Mouse (Mus musculus) liver, embryonic 15.5 days (tissue): ENCODE data around the gene Gm20532. TPM values are rescaled to one million over a fixed set of nuclear protein-coding genes. Genes with fewer than 3 reads are reported as not detected.

Source experiments
- ATAC-seq: fragments of 200-750 bp; cut with Nextera tagmentation; 2 replicates; pipeline ENCODE4 v1.8.0; 2017; ENCODE audit warnings: moderate number of reproducible peaks, mild to moderate bottlenecking, moderate library complexity; ENCODE audit not compliant: insufficient read depth
- H3K27ac ChIP-seq: fragments of 300-500 bp; sonication (generic); replicated peaks from 2 replicates; pipeline ENCODE4 v1.5.1; 2015; ENCODE audit warnings: mild to moderate bottlenecking, inconsistent platforms
- H3K27me3 ChIP-seq: fragments of 300-500 bp; sonication (generic); 2 replicates; pipeline ENCODE4 v1.6.1; 2015; ENCODE audit warnings: mild to moderate bottlenecking, inconsistent platforms
- H3K36me3 ChIP-seq: fragments of 300-500 bp; sonication (generic); replicated peaks from 2 replicates; pipeline ENCODE4 v1.6.1; 2015; ENCODE audit warnings: moderate library complexity, mild to moderate bottlenecking, inconsistent platforms
- H3K4me1 ChIP-seq: fragments of 300-500 bp; sonication (generic); replicated peaks from 2 replicates; pipeline ENCODE4 v1.6.1; 2015; ENCODE audit warnings: inconsistent platforms
- H3K4me2 ChIP-seq: fragments of 300-500 bp; sonication (generic); 2 replicates; pipeline ENCODE4 v1.6.1; 2015; ENCODE audit warnings: moderate library complexity, mild to moderate bottlenecking, inconsistent platforms
- H3K4me3 ChIP-seq: fragments of 300-500 bp; sonication (generic); replicated peaks from 2 replicates; pipeline ENCODE4 v1.5.1; 2015; ENCODE audit warnings: mild to moderate bottlenecking, inconsistent platforms
- H3K9ac ChIP-seq: fragments of 300-500 bp; sonication (generic); 2 replicates; pipeline ENCODE4 v1.6.1; 2015; ENCODE audit warnings: moderate library complexity, mild to moderate bottlenecking, inconsistent platforms
- H3K9me3 ChIP-seq: fragments of 300-500 bp; sonication (generic); replicated peaks from 2 replicates; pipeline ENCODE4 v1.6.1; 2016; ENCODE audit warnings: inconsistent platforms
- WGBS: fragments of 180-500 bp; shearing (Covaris S2); methylation state at CpG from one replicate; pipeline ENCODE4 v1.1.7; 2015; ENCODE audit warnings: mixed read lengths; ENCODE audit not compliant: insufficient replicate concordance; 5-methylcytosine and 5-hydroxymethylcytosine counted together
- polyA plus RNA-seq: library from polyadenylated mRNA; unstranded; fragments of >200 nt; fragmentation: Nextera tagmentation; extraction: Ambion mirVana; gene quantifications from 2 replicates; pipeline ENCODE4 v1.2.1, GENCODE M21; 2015

Gm20532 gene
- polyA plus RNA-seq, 1 experiment from 2014 or later, result not detected

DNA sequence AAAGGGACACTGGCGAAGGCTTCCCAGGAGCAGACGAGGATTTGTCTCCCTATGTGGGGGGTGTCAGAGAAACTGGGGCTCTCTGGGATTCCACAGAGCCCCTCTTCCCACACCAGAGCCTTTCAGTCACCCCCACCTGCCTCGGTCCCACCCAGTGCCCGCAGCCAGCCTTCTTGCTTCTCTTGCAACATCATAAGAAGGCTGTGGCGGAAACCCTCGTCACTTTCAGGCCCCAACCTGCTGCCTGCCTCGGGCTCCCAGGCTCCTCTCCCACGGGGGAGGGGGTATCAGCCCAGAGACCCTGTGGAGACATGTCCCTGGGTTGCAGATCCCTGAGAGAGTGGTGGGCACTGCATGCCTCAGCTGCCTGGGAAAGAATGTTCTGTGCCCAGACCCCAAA, 35.0 kb upstream of the Gm20532 start:
- 31% methylated on average over 8 of the region's 8 CpGs for WGBS
- Histone ChIP-seq H3K27me3 (peaks cover 4% of the 10 kb centered on the region; the same call in 1 of the 2 replicates), H3K36me3 (no peaks in the 10 kb centered on the region), H3K4me1 (peaks cover 48% of the 10 kb centered on the region), H3K4me2 (no peak overlapping the region), H3K9ac (no peak overlapping the region), H3K4me3 (no peak overlapping the region), H3K27ac (no peak overlapping the region), H3K9me3 (no peaks in the 10 kb centered on the region)
- no peak for ATAC-seq

DNA sequence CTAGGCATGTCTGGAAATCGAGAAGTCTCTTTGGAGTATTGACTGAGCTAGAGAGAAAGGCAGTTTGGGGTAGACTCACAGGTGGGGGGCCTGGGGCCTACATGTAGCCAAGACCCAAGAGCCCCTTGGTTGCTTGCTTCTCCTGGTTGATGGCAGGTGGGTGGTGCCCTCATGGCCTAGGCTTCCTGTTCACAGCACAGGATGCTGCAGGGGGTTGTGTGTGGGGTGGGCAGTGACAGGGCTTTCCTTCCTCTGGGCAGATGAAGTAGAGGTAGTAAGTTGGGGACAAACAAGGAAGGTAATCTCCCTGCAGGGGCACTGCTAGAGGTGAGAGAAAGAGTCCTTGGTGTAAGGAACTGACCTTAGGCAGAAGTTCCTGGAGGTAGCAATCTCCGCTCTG, 34.4 kb upstream of the Gm20532 start:
- H3K4me1 ChIP-seq, result peaks cover 54% of the 10 kb centered on the region
- H3K27me3 ChIP-seq, result peaks cover 4% of the 10 kb centered on the region; the same call in 1 of the 2 replicates
- no peak for ATAC-seq

DNA sequence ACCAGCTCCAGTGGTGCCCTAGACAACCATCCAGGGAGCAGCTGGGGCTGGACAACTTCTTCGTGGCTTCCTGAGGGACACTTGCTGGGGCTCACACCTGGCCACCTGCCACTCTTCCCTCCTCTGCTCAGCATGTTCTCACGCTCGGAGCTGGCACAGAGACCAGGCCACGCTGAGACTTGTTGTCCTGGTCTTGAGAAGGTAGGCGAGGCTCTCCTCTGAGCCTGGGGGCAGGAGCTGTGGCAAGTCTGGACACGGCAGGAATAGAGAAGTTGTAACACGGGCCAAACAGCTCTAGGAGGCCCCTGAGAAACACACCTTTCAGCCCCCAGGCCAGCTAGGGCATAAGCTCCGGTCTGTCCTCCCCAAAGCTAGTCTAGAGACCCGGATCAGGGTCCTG, 32.5 kb upstream of the Gm20532 start:
- no peak for ATAC-seq
- 49% methylated on average over 9 of the region's 9 CpGs for WGBS
- Histone ChIP-seq H3K27ac (no peak overlapping the region), H3K4me3 (no peak overlapping the region), H3K27me3 (peaks cover 4% of the 10 kb centered on the region; the same call in 1 of the 2 replicates), H3K9ac (no peak overlapping the region), H3K4me1 (peaks cover 53% of the 10 kb centered on the region), H3K36me3 (no peaks in the 10 kb centered on the region), H3K4me2 (no peak overlapping the region), H3K9me3 (no peaks in the 10 kb centered on the region)

More for the DNA sequence above, 34.4 kb upstream of the Gm20532 start:
- Histone ChIP-seq H3K9ac (no peak overlapping the region), H3K4me2 (no peak overlapping the region), H3K9me3 (no peaks in the 10 kb centered on the region), H3K4me3 (no peak overlapping the region), H3K36me3 (no peaks in the 10 kb centered on the region), H3K27ac (no peak overlapping the region; the same call in 1 of the 2 replicates)
- WGBS, result 57% methylated on average over 2 of the region's 2 CpGs

DNA sequence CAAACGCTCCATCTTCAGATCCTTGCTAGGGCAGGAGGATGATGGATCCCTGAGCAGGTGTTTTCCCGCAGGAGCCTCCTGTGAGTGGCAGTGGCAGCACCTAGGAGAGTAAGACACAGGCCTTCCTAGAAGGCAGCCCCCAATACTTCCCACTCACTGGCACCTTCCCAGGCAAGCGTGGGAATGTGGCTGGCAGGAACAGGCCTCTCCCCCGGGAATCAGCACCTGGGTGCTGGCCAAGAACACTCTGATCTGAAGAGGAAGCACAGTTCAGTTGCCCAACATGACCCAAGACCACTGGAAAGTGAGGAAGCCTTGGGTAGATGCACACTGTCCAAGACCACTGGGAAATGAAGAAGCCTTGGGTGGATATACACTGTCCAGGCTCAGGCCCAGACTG, 31.4 kb upstream of the Gm20532 start:
- no peak overlapping the region for H3K4me3 ChIP-seq
- no peak overlapping the region for H3K9ac ChIP-seq
- peaks cover 4% of the 10 kb centered on the region; the same call in 1 of the 2 replicates for H3K27me3 ChIP-seq
- ATAC-seq, result no peak
- H3K4me1 ChIP-seq, result peaks cover 43% of the 10 kb centered on the region
- no peak overlapping the region for H3K27ac ChIP-seq
- no peaks in the 10 kb centered on the region for H3K36me3 ChIP-seq
- WGBS, result 49% methylated on average over 4 of the region's 4 CpGs
- no peaks in the 10 kb centered on the region for H3K9me3 ChIP-seq
- H3K4me2 ChIP-seq, result no peak overlapping the region

DNA sequence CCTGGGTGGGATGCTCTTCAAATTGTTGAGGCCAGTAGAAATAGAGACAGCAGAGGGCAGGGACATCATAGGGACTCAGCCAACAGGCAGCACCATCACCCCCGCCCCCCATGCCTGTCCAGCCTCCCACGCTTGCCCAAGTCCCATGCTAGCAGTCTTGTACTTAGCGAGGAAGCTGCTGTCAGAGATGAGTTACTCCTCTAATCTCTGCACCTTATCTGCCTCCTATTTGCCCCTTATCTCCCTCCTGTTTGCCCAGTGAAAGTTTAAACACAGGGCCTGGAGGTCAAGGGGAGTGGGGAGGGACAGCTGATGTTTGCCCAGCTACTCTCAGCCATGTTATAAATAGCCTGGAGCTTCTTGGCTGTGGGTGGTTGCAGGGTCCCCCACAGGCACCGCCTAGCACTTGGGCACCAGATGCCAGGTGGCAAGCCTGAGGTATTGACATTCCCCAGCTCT, 29.9 kb upstream of the Gm20532 start:
- WGBS, result 48% methylated on average over 4 of the region's 4 CpGs
- Histone ChIP-seq H3K9ac (no peak overlapping the region), H3K4me3 (no peak overlapping the region), H3K27ac (no peak overlapping the region), H3K27me3 (peaks cover 9% of the 10 kb centered on the region; the same call in 1 of the 2 replicates), H3K9me3 (no peaks in the 10 kb centered on the region), H3K4me1 (peaks cover 41% of the 10 kb centered on the region), H3K4me2 (no peak overlapping the region), H3K36me3 (no peaks in the 10 kb centered on the region)
- ATAC-seq, result peak; percentile 38

DNA sequence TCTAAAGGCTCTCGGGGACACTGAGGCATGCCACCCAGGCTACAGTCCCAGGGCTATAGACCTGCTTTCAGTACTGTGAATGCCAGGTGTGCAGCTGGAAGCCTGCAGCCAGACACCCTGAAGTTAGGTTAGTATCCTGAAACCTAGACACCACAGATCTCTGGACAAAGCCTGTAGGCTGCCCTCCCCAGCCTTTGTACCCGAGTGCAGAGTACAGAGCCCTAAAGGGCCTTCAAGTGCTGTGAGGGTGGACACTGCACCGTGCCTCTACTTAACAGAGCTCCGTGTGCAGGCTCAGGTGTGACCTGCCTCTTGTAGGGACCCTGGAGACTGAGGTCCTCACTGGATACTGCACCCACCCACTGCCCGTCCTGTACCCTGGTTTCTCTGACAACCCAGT, 25.9 kb upstream of the Gm20532 start:
- no peak overlapping the region for H3K4me3 ChIP-seq
- no peaks in the 10 kb centered on the region for H3K36me3 ChIP-seq
- H3K4me2 ChIP-seq, result no peak overlapping the region
- H3K27me3 ChIP-seq, result peaks cover 5% of the 10 kb centered on the region; the same call in 1 of the 2 replicates
- no peak overlapping the region for H3K27ac ChIP-seq
- ATAC-seq, result no peak
- H3K9ac ChIP-seq, result no peak overlapping the region
- 57% methylated on average over 5 of the region's 5 CpGs for WGBS
- H3K4me1 ChIP-seq, result peaks cover 24% of the 10 kb centered on the region; the same call in 1 of the 2 replicates
- H3K9me3 ChIP-seq, result no peaks in the 10 kb centered on the region

DNA sequence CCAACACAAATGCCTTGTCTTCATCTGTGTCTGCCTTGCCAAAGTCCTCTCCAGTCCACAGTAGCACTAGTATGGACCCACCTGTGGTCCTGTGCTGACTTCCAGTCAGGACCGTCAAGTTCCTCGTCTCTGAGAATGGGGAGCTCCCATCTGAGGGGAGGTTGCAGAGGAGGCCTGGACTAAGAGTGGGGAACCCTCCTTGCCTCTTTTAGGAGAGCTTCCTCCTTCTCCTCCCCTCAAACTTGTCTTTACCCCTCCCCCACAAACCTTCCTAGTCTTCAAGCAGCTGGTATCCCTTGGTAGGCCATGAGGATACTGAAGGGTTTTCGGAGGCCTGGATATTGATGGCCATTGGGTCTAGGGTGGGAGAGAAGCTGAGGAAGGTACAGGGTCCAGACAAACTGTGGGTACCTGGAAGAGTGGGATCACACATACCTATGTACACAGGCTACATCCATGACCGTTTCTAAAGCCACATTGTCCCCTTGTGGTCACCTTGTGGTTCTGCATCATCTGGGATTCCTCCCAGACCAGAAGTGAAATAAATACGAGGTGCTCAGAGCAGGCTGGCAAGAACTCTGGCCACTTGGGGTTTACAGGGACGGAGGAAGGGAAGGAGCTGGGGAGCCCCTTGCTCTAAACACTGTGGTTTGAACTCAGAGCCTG, 25.0 kb upstream of the Gm20532 start:
- no peaks in the 10 kb centered on the region for H3K36me3 ChIP-seq
- no peak overlapping the region for H3K27ac ChIP-seq
- peaks cover 20% of the 10 kb centered on the region; the same call in 1 of the 2 replicates for H3K4me1 ChIP-seq
- H3K4me2 ChIP-seq, result no peak overlapping the region
- peaks cover 5% of the 10 kb centered on the region; the same call in 1 of the 2 replicates for H3K27me3 ChIP-seq
- H3K9ac ChIP-seq, result no peak overlapping the region
- H3K9me3 ChIP-seq, result no peaks in the 10 kb centered on the region
- no peak overlapping the region for H3K4me3 ChIP-seq
- 30% methylated on average over 6 of the region's 6 CpGs for WGBS
- peak; percentile 55; the same call in 1 of the 2 replicates for ATAC-seq

DNA sequence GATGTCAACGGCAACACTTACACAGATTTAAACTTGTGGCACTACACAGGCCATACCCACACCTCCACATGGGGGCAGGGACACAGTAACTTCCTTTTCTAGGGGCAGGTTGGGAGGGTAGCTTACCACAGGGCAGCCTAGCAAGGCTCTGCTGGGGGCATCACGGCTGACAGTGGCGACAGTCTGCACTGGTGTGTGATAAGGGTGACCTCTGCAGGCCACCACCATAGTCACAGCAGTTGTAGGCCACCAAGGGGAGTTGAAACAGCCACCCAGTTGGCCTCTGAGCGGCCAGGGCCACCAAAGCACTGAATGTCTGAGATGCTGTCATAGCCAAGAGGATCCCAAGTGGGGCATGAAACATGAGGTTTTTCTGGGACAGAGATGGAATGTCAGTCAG, 20.2 kb upstream of the Gm20532 start:
- no peak; the same call in 1 of the 2 replicates for ATAC-seq
- WGBS, result 5% methylated on average over 4 of the region's 4 CpGs
- no peaks in the 10 kb centered on the region for H3K9me3 ChIP-seq
- no peaks in the 10 kb centered on the region for H3K36me3 ChIP-seq
- no peak overlapping the region for H3K4me3 ChIP-seq
- no peaks in the 10 kb centered on the region for H3K27me3 ChIP-seq
- H3K27ac ChIP-seq, result no peak overlapping the region
- H3K4me1 ChIP-seq, result peaks cover 8% of the 10 kb centered on the region
- no peak overlapping the region for H3K4me2 ChIP-seq
- no peak overlapping the region for H3K9ac ChIP-seq

DNA sequence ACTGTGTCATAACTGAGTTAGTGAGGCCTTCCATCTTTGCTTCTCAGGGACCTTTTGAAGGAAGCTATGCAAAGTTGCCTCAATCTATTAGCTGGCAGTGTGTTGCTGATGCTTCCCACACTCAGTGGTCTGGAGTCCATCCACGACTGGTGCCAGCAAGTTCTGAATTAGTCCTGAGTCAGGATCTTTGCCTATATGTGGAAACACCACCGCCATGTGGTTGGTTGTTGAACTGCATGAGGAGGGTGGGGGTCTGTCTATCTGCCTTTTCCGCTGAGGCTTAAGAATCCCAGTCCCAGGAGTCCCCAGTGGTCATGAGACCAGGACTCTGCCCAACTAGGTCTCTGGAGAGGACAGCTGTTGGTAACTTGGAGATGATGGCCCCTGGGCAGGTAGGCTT, 16.4 kb upstream of the Gm20532 start:
- no peak overlapping the region for H3K9ac ChIP-seq
- H3K4me1 ChIP-seq, result peaks cover 42% of the 10 kb centered on the region
- ATAC-seq, result no peak
- H3K9me3 ChIP-seq, result no peaks in the 10 kb centered on the region
- H3K4me3 ChIP-seq, result no peak overlapping the region
- no peaks in the 10 kb centered on the region for H3K36me3 ChIP-seq
- 0 out of 2 replicates have a peak overlapping the region, but pooled peaks have one; percentile 31 for H3K27ac ChIP-seq
- 11% methylated on average over 3 of the region's 3 CpGs for WGBS
- no peaks in the 10 kb centered on the region for H3K27me3 ChIP-seq
- H3K4me2 ChIP-seq, result no peak overlapping the region

DNA sequence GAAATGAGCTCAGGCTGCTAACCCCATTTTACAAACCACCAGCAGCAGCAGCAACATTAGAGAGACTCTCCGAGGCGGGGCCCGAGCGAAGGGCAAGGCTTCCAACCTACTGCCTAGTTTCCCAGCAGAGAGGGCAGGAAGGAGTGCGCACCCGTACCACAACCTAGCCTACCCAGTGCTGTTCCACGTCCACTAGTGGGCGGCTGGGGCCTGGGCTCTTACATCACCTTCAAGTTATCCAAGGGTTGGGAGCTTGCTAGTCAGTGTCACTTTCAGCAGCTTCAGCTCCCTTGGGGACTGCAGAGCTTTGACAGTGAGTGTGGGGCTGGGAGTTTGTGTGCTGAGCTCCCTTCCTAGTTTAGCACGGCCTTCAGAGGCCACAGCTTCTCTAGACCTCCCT, 15.0 kb upstream of the Gm20532 start:
- H3K4me1 ChIP-seq, result peaks cover 52% of the 10 kb centered on the region
- H3K4me2 ChIP-seq, result no peak overlapping the region
- WGBS, result 23% methylated on average over 9 of the region's 9 CpGs

DNA sequence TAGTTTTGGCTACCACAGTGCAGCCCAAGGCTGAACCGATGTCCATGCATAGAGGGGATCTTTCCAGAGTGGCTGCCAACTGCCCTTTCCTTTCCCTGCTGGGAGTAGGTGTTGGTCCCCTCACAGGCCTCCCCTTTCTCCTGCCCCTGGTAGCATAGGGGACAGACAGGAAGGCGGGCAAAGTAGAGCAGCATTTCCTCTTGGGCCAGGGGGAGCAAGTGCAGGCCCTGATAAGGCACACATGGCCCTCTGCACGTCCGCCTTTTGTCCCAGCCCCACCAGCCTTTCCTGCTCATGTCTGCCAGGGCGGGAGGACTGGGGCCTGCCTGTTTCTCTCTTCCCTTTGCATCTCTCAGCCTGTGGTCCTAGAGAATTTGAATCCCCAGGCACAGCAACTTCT, 14.6 kb upstream of the Gm20532 start:
- Histone ChIP-seq H3K27ac (peak overlapping the region; percentile 78), H3K36me3 (no peaks in the 10 kb centered on the region), H3K9ac (no peak overlapping the region), H3K4me2 (no peak overlapping the region), H3K4me1 (peaks cover 56% of the 10 kb centered on the region), H3K4me3 (no peak overlapping the region), H3K27me3 (no peaks in the 10 kb centered on the region), H3K9me3 (no peaks in the 10 kb centered on the region)
- 19% methylated on average over 5 of the region's 5 CpGs for WGBS
- peak; percentile 51 for ATAC-seq

More for the DNA sequence above, 15.0 kb upstream of the Gm20532 start:
- no peak for ATAC-seq
- no peaks in the 10 kb centered on the region for H3K9me3 ChIP-seq
- H3K27me3 ChIP-seq, result no peaks in the 10 kb centered on the region
- H3K4me3 ChIP-seq, result no peak overlapping the region
- no peak overlapping the region for H3K9ac ChIP-seq
- H3K27ac ChIP-seq, result peak overlapping the region; percentile 78
- no peaks in the 10 kb centered on the region for H3K36me3 ChIP-seq
